Mouse (Mus musculus) layer of hippocampus, adult 18-20 months (tissue): ENCODE results near the gene Plekha1. TPM values are rescaled to one million over a fixed set of nuclear protein-coding genes. Genes with fewer than 3 reads are reported as not detected.

Experiments used
- DNase-seq, 2 experiments: peaks; one replicate each; pipeline ENCODE4 v3.0.0; 2022; ENCODE audit warnings: low spot score in 2 of 2
- total RNA-seq, 2 experiments: library from RNA; stranded (reverse); gene quantifications; 2 replicates each; pipeline ENCODE4 v1.2.3; 2021

Plekha1 gene
- total RNA-seq, 2 experiments from 2014 or later, result 84.7 TPM

GRCm38 (mm10) chr7:130857973-130858372, 7.6 kb upstream of the Plekha1 start:
- DNase-seq, result no peak

- DNase-seq, result no peak
These were observed 5.6 kb upstream of the Plekha1 start for GRCm38 (mm10) chr7:130859926-130860325.

DNA sequence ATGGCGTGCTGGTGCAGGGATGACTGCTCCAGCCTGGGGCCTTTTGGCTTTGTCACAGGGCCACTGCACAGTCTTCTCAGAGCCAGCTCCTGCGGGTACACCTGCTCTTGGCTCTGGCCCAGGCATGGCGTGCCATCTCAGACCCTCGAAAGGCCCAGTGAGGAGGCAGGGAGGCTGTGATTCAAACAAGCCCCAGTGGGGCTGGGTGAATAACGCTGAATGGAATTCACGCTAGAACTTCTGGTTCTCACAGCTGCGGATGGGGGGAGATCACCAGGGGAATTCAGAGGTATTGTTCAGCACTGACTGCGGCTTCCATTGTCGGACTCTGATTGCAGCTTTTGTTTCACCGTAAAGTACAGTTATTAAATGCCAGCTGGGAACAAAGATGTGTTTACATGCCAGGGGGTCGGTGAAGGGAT, 4.8 kb upstream of the Plekha1 start:
- peak in 1 of 2 experiments; percentile 27 for DNase-seq

GRCm38 (mm10) chr7:130862501-130862900, 3.1 kb upstream of the Plekha1 start:
- peak; percentile 26 to 58 for DNase-seq

GRCm38 (mm10) chr7:130864711-130865110, 845 bp upstream of the Plekha1 start:
- DNase-seq, result no peak

GRCm38 (mm10) chr7:130866640-130867039, 1.1 kb downstream of the Plekha1 start:
- DNase-seq, result no peak

DNA sequence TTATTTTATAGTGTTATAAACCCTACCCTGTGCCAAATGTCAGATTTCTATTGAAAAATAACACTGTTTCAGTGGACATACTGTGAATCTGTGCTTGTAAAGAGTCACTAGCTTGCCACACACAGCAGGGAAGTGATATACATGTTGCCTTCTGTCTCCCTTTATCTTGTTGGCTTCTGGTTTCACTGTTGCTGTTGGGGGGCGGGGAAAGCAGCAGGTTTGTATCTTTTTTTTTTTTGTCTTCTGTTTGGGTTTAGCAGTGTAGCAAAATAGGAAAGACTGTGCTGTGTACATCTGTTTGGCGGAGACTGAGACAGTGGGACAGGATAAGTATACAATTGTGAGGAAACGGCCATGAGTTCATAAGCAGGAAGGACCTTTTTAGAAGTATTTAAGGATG, 1.7 kb downstream of the Plekha1 start:
- DNase-seq, result no peak

- no peak for DNase-seq
These were observed 18.6 kb downstream of the Plekha1 start for GRCm38 (mm10) chr7:130884161-130884560.

- no peak for DNase-seq
These were observed 20.7 kb downstream of the Plekha1 start for GRCm38 (mm10) chr7:130886246-130886645.

DNA sequence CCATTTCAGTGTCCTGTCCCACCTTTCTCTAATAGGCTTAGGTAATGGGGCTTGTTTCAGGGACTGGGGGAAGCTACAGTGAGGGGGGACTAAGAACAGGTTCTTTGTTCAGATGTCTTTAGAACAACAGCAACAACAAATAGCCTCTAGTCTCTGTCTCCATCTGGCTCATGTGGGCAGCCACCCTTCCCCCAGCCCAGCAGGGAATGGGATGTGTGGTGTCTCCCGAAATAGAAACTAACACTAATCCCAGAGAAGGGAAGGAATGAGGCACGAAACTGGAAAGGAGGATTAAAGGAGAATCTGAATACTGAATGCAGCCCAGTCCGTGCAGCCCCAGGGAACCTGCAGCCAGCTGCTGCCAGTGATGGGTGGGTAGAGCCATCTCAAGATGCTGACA, 22.4 kb downstream of the Plekha1 start:
- peak in 1 of 2 experiments; percentile 52 for DNase-seq

GRCm38 (mm10) chr7:130890871-130891270, 25.3 kb downstream of the Plekha1 start:
- DNase-seq, result no peak

DNA sequence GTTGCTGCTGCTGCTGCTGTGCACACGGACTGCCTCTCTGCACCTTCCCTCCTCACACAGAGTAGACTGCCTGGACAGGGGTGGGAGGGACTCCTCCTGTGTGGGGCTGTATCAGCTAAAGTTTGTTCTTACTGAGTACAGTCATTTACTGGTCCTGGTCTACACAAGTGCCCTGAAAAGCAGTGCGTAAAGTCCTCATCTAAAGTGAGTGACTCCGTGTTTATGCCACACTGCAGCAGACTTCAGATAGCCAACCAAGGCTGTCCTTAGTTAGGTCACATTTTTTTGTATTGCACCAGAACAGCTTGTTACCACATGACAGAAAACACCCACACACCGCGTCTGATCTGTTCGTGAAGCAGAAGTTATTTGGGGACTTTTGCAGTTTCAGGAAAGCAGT, 27.4 kb downstream of the Plekha1 start:
- peak; percentile 50 to 88 for DNase-seq

- DNase-seq, result no peak
These were observed 29.5 kb downstream of the Plekha1 start for GRCm38 (mm10) chr7:130894931-130895617.

- DNase-seq, result no peak
These were observed 30.0 kb downstream of the Plekha1 start for GRCm38 (mm10) chr7:130895618-130895945.

- DNase-seq, result no peak
These were observed 30.5 kb downstream of the Plekha1 start for GRCm38 (mm10) chr7:130896064-130896463.

DNA sequence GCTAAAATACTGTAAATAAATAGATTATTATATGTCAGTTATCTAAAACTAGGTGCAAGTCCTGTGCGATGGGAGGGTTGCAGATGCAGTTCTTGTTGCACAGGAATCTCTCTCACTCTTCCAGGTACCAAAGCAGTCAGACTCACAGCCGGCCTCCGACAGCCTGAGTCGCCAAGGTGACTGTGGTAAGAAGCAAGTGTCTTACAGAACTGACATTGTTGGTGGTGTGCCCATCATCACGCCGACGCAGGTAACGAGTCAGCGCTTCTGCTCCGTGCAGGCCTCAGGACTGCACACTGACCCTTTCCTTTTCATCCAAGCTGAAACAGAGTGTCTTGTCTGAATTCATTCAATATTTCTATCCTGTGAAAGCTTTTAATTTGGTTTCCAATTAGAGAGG, 31.6 kb downstream of the Plekha1 start:
- no peak for DNase-seq

GRCm38 (mm10) chr7:130898373-130898772, 32.8 kb downstream of the Plekha1 start:
- DNase-seq, result no peak

- DNase-seq, result no peak
These were observed 34.8 kb downstream of the Plekha1 start for GRCm38 (mm10) chr7:130900233-130900848.

GRCm38 (mm10) chr7:130902929-130903328, 37.4 kb downstream of the Plekha1 start:
- no peak for DNase-seq

- peak in 1 of 2 experiments; percentile 46 for DNase-seq
These were observed 38.0 kb downstream of the Plekha1 start for GRCm38 (mm10) chr7:130903505-130904074.

GRCm38 (mm10) chr7:130904571-130905365, 39.2 kb downstream of the Plekha1 start:
- no peak for DNase-seq

DNA sequence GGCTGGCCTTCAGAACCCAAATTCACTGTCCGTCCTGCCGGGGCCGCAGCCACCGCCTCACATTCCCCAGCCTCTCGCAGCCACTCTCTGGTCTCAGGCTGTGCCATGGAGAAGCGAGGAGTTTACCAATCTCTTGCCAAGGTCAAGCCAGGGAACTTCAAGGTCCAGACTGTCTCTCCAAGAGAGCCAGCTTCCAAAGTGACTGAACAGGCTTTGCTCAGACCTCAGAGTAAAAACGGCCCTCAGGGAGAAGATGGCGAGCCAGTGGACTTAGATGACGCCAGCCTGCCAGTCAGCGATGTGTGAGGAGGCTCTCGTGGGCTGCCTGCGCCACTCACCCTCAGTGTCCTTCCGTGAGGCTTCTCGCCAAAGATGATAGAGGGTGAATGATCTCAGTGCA, 45.3 kb downstream of the Plekha1 start:
- no peak for DNase-seq
